Mouse (Mus musculus) brown adipose tissue, adult 24 weeks (tissue): ENCODE data around the gene Dclk1. TPM values are rescaled to one million over a fixed set of nuclear protein-coding genes. Genes with fewer than 3 reads are reported as not detected.
"Not testable (repeated sequence)": the region's sequence is repeated elsewhere in the genome, so short reads cannot be mapped to it uniquely, and the experiment has no call there.

Source experiments
- H3K27ac ChIP-seq: fragments of 200-500 bp; replicated peaks from 2 replicates; pipeline ENCODE4 v1.5.1; 2012; ENCODE audit warnings: low read depth, mild to moderate bottlenecking, low read length
- H3K4me1 ChIP-seq: fragments of 200-500 bp; 2 replicates; pipeline ENCODE4 v1.6.1; 2012; ENCODE audit warnings: low read length, mixed read lengths; ENCODE audit not compliant: control insufficient read depth, insufficient read depth, insufficient read length
- H3K4me3 ChIP-seq: fragments of 200-500 bp; 2 replicates; pipeline ENCODE4 v1.5.1; 2012; ENCODE audit warnings: low read depth, mild to moderate bottlenecking, low read length, moderate library complexity; ENCODE audit not compliant: insufficient read depth
- polyA plus RNA-seq: library from polyadenylated mRNA; stranded (reverse); fragments of >200 nt; gene quantifications from 2 replicates; pipeline ENCODE4 v1.2.4, GENCODE M21; 2012; ENCODE audit not compliant: missing spikeins, insufficient read depth, insufficient read length

Gene Dclk1
- polyA plus RNA-seq = 1.5 and 2.6 TPM in 2 replicates

- H3K4me3 ChIP-seq = peak within 1 kb of the TSS; percentile 42
- no peaks in the 10 kb centered on the region for H3K4me1 ChIP-seq
- H3K27ac ChIP-seq = peak within 1 kb of the TSS; percentile 10; the same call in 1 of the 2 replicates
Observed at GRCm38 (mm10) chr3:55241730-55242421, at the start of gene Dclk1. Dclk1 (plus strand) TSS chr3:55242364.

DNA sequence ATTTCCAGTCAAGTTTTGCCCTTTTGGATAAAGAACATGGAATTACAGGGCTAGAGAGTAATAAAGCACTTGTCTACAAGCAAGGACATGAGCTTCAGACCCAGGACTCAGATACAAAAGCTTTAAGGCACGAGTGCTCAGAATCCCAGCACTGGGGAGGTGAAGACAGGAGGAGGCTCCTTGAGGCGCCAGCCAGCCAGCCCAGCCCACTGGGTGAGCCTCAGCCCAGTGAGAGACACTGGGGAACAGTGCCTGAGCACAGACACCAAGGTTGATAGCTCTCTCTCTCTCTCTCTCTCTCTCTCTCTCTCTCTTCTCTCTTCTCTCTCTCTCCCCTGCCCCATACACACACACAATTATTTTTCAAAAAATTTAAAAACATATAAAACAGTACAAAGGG is 48.8 kb upstream of the Dclk1 start:
- H3K4me1 ChIP-seq = no peaks in the 10 kb centered on the region
- H3K4me3 ChIP-seq = no peak overlapping the region
- no peak overlapping the region for H3K27ac ChIP-seq

- Histone ChIP-seq H3K4me1 (no peaks in the 10 kb centered on the region), H3K4me3 (no peak overlapping the region), H3K27ac (no peak overlapping the region)
Observed at GRCm38 (mm10) chr3:55194792-55195191, 47.4 kb upstream of the Dclk1 start.

GRCm38 (mm10) chr3:55195581-55196327 is 46.4 kb upstream of the Dclk1 start:
- no peak overlapping the region for H3K27ac ChIP-seq
- H3K4me1 ChIP-seq = no peaks in the 10 kb centered on the region
- no peak overlapping the region for H3K4me3 ChIP-seq

- H3K4me1 ChIP-seq = no peaks in the 10 kb centered on the region
- H3K4me3 ChIP-seq = no peak overlapping the region
- no peak overlapping the region for H3K27ac ChIP-seq
Observed at GRCm38 (mm10) chr3:55196328-55196710, 45.8 kb upstream of the Dclk1 start.

- not testable (repeated sequence) for H3K4me1 ChIP-seq, H3K4me3 ChIP-seq, H3K27ac ChIP-seq
Observed at GRCm38 (mm10) chr3:55203621-55204020, 38.5 kb upstream of the Dclk1 start.

GRCm38 (mm10) chr3:55206413-55206812 is 35.8 kb upstream of the Dclk1 start:
- Histone ChIP-seq H3K27ac (no peak overlapping the region), H3K4me3 (no peak overlapping the region), H3K4me1 (no peaks in the 10 kb centered on the region)

- H3K4me3 ChIP-seq = no peak overlapping the region
- H3K27ac ChIP-seq = no peak overlapping the region
- no peaks in the 10 kb centered on the region for H3K4me1 ChIP-seq
Observed at GRCm38 (mm10) chr3:55207665-55208064, 34.5 kb upstream of the Dclk1 start.

DNA sequence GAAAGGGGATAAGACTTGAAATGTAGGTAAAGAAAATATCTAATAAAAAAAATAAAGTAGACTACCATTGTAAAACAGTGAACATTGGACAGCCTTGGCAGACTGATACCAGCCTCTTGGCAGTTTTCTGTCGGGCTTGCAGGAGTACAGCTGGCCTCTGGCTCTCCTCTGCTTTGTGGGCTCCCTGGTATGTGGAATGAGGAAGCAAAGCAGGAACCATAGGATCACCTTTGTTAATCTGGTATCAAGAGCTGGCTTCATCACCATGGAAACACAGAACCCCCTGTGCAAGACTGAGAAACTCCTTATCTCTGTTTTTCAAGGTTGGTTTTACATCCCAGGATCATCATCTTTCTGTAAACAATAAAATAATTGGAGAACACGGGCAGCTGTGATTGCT is 29.9 kb upstream of the Dclk1 start:
- no peaks in the 10 kb centered on the region for H3K4me1 ChIP-seq
- no peak overlapping the region for H3K4me3 ChIP-seq
- H3K27ac ChIP-seq = no peak overlapping the region

GRCm38 (mm10) chr3:55213785-55214184 is 28.4 kb upstream of the Dclk1 start:
- Histone ChIP-seq H3K27ac (no peak overlapping the region), H3K4me3 (no peak overlapping the region), H3K4me1 (no peaks in the 10 kb centered on the region)

GRCm38 (mm10) chr3:55214413-55214812 is 27.8 kb upstream of the Dclk1 start:
- no peak overlapping the region for H3K27ac ChIP-seq
- H3K4me3 ChIP-seq = no peak overlapping the region
- no peaks in the 10 kb centered on the region for H3K4me1 ChIP-seq

DNA sequence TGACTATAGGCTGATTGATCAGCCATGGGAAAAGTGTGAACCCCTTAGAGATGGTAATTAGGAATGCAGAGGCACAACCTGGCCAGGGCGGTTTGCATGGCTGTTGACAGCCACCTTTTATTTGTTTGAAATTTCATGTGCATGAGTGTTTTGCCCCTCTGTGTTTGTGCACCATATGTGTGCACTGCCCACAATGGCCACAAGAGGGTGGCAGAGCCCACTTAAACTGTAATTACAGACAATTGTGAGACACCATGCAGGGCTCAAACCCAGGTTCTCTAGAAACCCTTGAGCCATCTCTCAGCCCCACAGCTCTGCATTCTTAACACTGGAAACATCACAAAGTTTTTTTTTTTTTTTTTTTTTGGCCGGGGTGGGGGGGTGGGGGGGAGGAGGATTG is 19.7 kb upstream of the Dclk1 start:
- Histone ChIP-seq H3K4me3 (no peak overlapping the region), H3K27ac (no peak overlapping the region), H3K4me1 (no peaks in the 10 kb centered on the region)

GRCm38 (mm10) chr3:55223862-55224261 is 18.3 kb upstream of the Dclk1 start:
- Histone ChIP-seq H3K4me1 (no peaks in the 10 kb centered on the region), H3K27ac (no peak overlapping the region), H3K4me3 (no peak overlapping the region)

DNA sequence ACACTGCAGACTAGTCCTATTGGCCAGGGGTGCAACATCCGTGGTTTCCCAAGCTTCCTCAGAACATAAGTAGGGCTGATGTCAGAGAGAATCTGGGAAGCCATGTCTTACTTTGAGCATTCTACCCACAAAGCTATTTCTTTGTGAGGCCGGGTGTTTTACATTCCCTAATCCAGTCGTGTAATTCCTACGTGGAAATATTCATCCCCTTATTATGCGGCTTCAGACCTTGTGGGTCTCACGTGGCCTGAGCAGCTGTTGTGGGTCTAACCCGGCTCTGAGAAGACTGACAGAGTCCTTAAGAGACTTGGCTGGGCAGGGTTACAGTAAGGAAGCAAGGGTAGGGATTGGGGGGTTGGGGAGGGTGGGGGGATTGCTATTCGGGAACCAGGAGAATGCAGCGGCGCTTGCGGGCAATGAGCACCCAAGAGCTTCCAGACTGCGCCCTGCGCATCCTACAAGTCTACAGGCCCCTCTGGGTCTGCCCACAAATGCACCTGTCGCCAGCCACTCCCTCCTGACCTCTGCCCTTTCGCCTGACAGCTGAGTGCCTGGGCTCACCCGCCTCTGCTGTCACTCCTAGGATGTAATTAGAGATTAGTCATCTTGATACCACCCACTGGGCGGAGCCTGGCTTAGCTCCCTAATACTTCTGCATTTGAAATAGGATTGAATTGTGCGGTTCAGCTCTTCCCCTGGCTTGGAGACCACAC is 15.5 kb upstream of the Dclk1 start:
- no peaks in the 10 kb centered on the region for H3K4me1 ChIP-seq
- no peak overlapping the region for H3K4me3 ChIP-seq
- H3K27ac ChIP-seq = no peak overlapping the region

- H3K4me3 ChIP-seq = no peak overlapping the region
- no peak overlapping the region for H3K27ac ChIP-seq
- H3K4me1 ChIP-seq = no peaks in the 10 kb centered on the region
Observed at GRCm38 (mm10) chr3:55227214-55227581, 15.0 kb upstream of the Dclk1 start.
